Mouse (Mus musculus) liver, embryonic 11.5 days (tissue): ENCODE results near the gene Aoc3. TPM values are rescaled to one million over a fixed set of nuclear protein-coding genes. Genes with fewer than 3 reads are reported as not detected.

Experiments
- ATAC-seq: fragments of 200-750 bp; cut with Nextera tagmentation; replicated peaks from 2 replicates; pipeline ENCODE4 v1.8.0; 2017; ENCODE audit warnings: moderate number of reproducible peaks, mild to moderate bottlenecking, moderate TSS enrichment, moderate library complexity; ENCODE audit not compliant: low FRiP score
- DNase-seq: peaks from one replicate; pipeline ENCODE4 v3.0.0-alpha.2; 2017; ENCODE audit warnings: low spot score
- H3K27ac ChIP-seq: fragments of 300-500 bp; sonication (generic); 2 replicates; pipeline ENCODE4 v1.5.1; 2014; ENCODE audit warnings: mild to moderate bottlenecking, low read depth, low read length, control low read depth
- H3K27me3 ChIP-seq: fragments of 300-500 bp; sonication (generic); replicated peaks from 2 replicates; pipeline ENCODE4 v1.6.1; 2014; ENCODE audit warnings: low read length, mixed read lengths; ENCODE audit not compliant: control insufficient read depth, insufficient read depth
- H3K36me3 ChIP-seq: fragments of 300-500 bp; sonication (generic); 2 replicates; pipeline ENCODE4 v1.6.1; 2014; ENCODE audit warnings: mild to moderate bottlenecking, low read length, moderate library complexity, mixed read lengths; ENCODE audit not compliant: control insufficient read depth, insufficient read depth
- H3K4me1 ChIP-seq: fragments of 300-500 bp; sonication (generic); replicated peaks from 2 replicates; pipeline ENCODE4 v1.6.1; 2014; ENCODE audit warnings: low read length, mixed read lengths; ENCODE audit not compliant: control insufficient read depth, insufficient read depth
- H3K4me2 ChIP-seq: fragments of 300-500 bp; sonication (generic); 2 replicates; pipeline ENCODE4 v1.6.1; 2014; ENCODE audit warnings: mild to moderate bottlenecking, control low read depth, moderate library complexity
- H3K4me3 ChIP-seq: fragments of 300-500 bp; sonication (generic); 2 replicates; pipeline ENCODE4 v1.5.1; 2014; ENCODE audit warnings: low read depth, low read length, control low read depth
- H3K9ac ChIP-seq: fragments of 300-500 bp; sonication (generic); 2 replicates; pipeline ENCODE4 v1.6.1; 2014; ENCODE audit warnings: low read depth, low read length, control low read depth
- H3K9me3 ChIP-seq: fragments of 300-500 bp; sonication (generic); 2 replicates; pipeline ENCODE4 v1.6.1; 2016; ENCODE audit warnings: low read length, inconsistent platforms, mixed read lengths; ENCODE audit not compliant: control insufficient read depth
- WGBS: fragments of 180-500 bp; shearing (Covaris S2); extraction: QIAGEN DNeasy Blood & Tissue Kit; methylation state at CpG from one replicate; pipeline ENCODE4 v1.1.7; 2014; 5-methylcytosine and 5-hydroxymethylcytosine counted together
- polyA plus RNA-seq: library from polyadenylated mRNA; unstranded; fragments of >200 nt; fragmentation: Nextera tagmentation; extraction: Ambion mirVana; gene quantifications from 2 replicates; pipeline ENCODE4 v1.2.1, GENCODE M21; 2014

Gene Aoc3
- 0.08 TPM in 1 of 2 replicates, not detected in the other for polyA plus RNA-seq

- H3K4me2 ChIP-seq = no peak within 1 kb of the TSS
- 0 out of 2 replicates have a peak, but pooled peaks cover 3% of the 10 kb centered on the region for H3K4me1 ChIP-seq
- no peaks in the 10 kb centered on the region; the same call in 1 of the 2 replicates for H3K36me3 ChIP-seq
- 84% methylated on average over 7 of the region's 7 CpGs for WGBS
- H3K9ac ChIP-seq = no peak within 1 kb of the TSS
- no peak within 1 kb of the TSS for H3K4me3 ChIP-seq
- H3K27ac ChIP-seq = no peak within 1 kb of the TSS
- no peaks in the 10 kb centered on the region for H3K9me3 ChIP-seq
- H3K27me3 ChIP-seq = no peaks in the 10 kb centered on the region
- ATAC-seq = no peak
- no peak for DNase-seq
Measured at GRCm38 (mm10) chr11:101330371-101330924, at the start of gene Aoc3. TSS of gene Aoc3 (plus strand) at chr11:101330605.

DNA sequence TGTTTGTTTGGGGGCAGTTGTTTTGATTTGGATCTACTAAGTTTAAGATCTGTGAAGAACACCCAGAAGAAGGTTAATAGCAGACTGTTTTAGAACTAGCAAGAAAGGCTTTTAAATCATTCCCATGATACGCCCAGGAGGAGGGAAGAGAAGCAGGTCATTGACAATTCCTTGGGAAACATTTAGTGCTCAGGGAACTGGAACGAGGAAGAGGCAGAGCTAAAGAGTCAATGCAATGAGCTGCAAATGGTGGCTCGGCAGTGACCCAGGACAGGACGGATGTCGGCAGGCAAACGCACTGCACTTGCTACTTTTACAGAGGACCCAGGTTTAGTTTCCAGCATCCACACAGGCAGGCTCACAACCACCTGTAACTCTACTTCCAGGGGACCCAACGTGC is 49.6 kb upstream of the Aoc3 start:
- Histone ChIP-seq H3K4me1 (peaks cover 16% of the 10 kb centered on the region), H3K4me3 (no peak overlapping the region), H3K36me3 (peaks cover 3% of the 10 kb centered on the region; the same call in 1 of the 2 replicates), H3K9me3 (no peaks in the 10 kb centered on the region), H3K9ac (no peak overlapping the region), H3K4me2 (no peak overlapping the region), H3K27me3 (no peaks in the 10 kb centered on the region), H3K27ac (no peak overlapping the region)
- no peak for ATAC-seq
- no peak for DNase-seq
- 64% methylated on average over 7 of the region's 7 CpGs for WGBS

DNA sequence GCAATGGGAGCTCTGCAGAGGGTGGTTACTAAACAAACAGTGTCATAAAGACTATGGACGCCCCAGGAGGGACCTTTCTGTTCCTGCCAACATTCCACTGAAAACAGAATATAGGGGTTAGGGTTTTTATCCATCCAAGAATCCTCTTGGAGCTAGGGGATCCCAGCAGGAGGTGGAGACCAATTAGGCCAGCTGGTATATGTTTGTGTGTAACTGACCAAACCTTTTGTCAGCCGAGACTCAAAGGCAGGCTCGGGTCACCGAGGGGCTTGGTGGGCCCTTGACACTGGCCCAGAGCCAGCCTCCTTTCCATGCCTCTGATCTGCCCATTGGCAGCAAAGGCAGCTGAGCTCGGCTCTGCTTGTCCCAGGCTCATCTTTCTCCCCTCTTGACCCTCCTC is 47.5 kb upstream of the Aoc3 start:
- Histone ChIP-seq H3K4me3 (no peak overlapping the region), H3K36me3 (peaks cover 3% of the 10 kb centered on the region; the same call in 1 of the 2 replicates), H3K9me3 (no peaks in the 10 kb centered on the region), H3K27ac (no peak overlapping the region), H3K4me2 (no peak overlapping the region), H3K27me3 (no peaks in the 10 kb centered on the region), H3K9ac (no peak overlapping the region), H3K4me1 (peaks cover 8% of the 10 kb centered on the region)
- WGBS = 58% methylated on average over 5 of the region's 5 CpGs
- DNase-seq (no peak), ATAC-seq (no peak)

- Histone ChIP-seq H3K4me2 (no peak overlapping the region), H3K27me3 (no peaks in the 10 kb centered on the region), H3K36me3 (peaks cover 4% of the 10 kb centered on the region; the same call in 1 of the 2 replicates), H3K27ac (no peak overlapping the region), H3K4me3 (no peak overlapping the region), H3K9ac (no peak overlapping the region), H3K4me1 (0 out of 2 replicates have a peak, but pooled peaks cover 5% of the 10 kb centered on the region), H3K9me3 (no peaks in the 10 kb centered on the region)
- 76% methylated on average over 4 of the region's 4 CpGs for WGBS
- ATAC-seq (no peak), DNase-seq (no peak)
Measured at GRCm38 (mm10) chr11:101283805-101284204, 46.6 kb upstream of the Aoc3 start.

DNA sequence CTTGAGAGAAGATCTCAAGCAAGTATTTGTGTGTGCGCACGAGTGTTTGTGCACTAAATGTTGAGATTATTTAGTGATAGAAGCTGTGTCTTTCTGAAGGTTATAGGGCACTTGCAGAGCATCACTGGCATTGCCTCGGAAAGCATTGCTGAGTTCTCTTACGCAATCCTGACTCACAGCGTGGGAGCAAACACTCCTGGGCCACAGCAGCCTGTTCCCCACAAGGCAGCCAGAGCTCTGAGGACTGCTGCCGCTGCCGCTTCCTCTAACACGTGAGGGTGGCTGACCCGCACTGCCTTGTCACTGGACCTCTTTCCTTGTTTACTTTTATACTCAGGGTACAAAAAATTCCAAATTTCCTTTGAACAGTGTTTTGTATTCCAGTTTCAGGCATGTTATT is 43.1 kb upstream of the Aoc3 start:
- no peak overlapping the region for H3K4me2 ChIP-seq
- H3K36me3 ChIP-seq = peaks cover 27% of the 10 kb centered on the region
- DNase-seq (no peak), ATAC-seq (no peak)
- H3K27ac ChIP-seq = no peak overlapping the region
- WGBS = 64% methylated on average over 9 of the region's 9 CpGs
- H3K9me3 ChIP-seq = no peaks in the 10 kb centered on the region
- 0 out of 2 replicates have a peak, but pooled peaks cover 2% of the 10 kb centered on the region for H3K4me1 ChIP-seq
- H3K27me3 ChIP-seq = no peaks in the 10 kb centered on the region
- no peak overlapping the region for H3K9ac ChIP-seq
- H3K4me3 ChIP-seq = no peak overlapping the region

- ATAC-seq (no peak), DNase-seq (no peak)
- Histone ChIP-seq H3K4me2 (no peak overlapping the region), H3K4me1 (no peaks in the 10 kb centered on the region), H3K9me3 (no peaks in the 10 kb centered on the region), H3K4me3 (no peak overlapping the region), H3K36me3 (peaks cover 46% of the 10 kb centered on the region), H3K27ac (no peak overlapping the region), H3K9ac (no peak overlapping the region), H3K27me3 (no peaks in the 10 kb centered on the region)
- 98% methylated on average over 8 of the region's 8 CpGs for WGBS
Measured at GRCm38 (mm10) chr11:101291231-101291630, 39.2 kb upstream of the Aoc3 start.

DNA sequence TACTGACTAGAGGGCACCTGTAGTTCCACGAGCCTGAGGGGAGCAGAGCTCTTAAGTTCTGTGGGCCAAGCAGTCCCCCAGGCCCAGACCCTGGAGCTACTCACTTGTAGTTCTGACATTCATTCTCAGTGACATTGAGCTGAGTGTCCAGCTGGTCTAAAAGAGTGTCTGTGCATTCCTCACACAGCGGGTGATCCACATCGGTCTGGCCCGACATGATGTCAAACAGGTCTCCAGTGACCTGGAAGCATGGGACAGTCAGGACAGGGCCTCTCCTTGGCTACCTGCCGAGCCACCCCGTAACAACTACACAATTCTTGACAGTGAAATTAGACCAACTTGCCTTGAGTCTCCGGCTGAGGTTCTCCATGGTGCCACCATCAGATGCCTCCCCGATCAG is 35.2 kb upstream of the Aoc3 start:
- Histone ChIP-seq H3K27ac (no peak overlapping the region), H3K4me3 (no peak overlapping the region), H3K4me1 (peaks cover under 1% of the 10 kb centered on the region; the same call in 1 of the 2 replicates), H3K36me3 (peaks cover 42% of the 10 kb centered on the region), H3K9me3 (no peaks in the 10 kb centered on the region), H3K4me2 (no peak overlapping the region), H3K27me3 (no peaks in the 10 kb centered on the region), H3K9ac (no peak overlapping the region)
- DNase-seq (no peak), ATAC-seq (no peak)
- WGBS = 96% methylated on average over 8 of the region's 8 CpGs

DNA sequence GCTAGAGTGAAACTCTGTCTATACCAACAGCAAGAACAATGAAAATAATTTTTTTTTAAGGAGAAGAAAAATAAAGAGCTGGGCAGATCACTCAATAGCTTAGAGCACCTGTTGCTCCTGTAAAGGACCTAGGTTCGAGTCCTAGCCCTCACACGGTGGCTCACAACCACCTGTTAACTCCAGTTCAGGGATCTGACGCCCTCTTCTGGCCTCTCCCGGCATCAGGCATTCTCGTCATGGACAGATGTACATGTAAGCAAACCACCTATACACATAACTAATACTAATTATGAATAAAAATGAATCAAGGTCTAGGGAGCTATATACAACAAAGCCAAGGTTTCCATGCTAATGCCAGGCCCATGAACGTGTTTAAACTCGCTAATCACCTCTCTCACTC is 29.5 kb upstream of the Aoc3 start:
- H3K27ac ChIP-seq = no peak overlapping the region
- peak overlapping the region; percentile 86 for H3K4me3 ChIP-seq
- no peaks in the 10 kb centered on the region for H3K9me3 ChIP-seq
- H3K4me2 ChIP-seq = peak overlapping the region; percentile 91
- ATAC-seq (no peak), DNase-seq (no peak)
- no peaks in the 10 kb centered on the region for H3K27me3 ChIP-seq
- peak overlapping the region; percentile 85 for H3K9ac ChIP-seq
- 60% methylated on average over 7 of the region's 7 CpGs for WGBS
- peaks cover 8% of the 10 kb centered on the region; the same call in 1 of the 2 replicates for H3K36me3 ChIP-seq
- H3K4me1 ChIP-seq = peaks cover 11% of the 10 kb centered on the region
